Mouse (Mus musculus): ENCODE measurements around the gene Farp1.

Gene Farp1

DNA sequence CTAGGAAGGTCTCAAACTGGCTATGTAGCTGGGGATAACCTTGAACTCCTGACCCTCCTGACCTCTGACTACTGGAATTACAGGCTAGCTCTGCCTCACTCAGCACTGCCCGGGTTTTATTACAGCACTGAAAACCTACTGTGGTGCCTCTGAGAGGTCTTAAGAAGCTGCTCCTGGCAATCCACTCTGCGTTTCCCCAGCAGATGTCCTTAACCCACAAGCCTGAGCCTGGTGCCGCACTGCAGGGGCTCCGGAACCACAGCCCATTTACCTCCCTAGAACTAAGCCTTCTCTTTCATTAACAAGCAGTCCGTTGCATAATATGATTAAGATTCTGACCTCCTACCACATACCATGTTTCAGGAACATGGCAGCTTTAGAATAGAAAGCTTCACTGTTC, 281.1 kb downstream of the Farp1 start:
- no peak for DNase-seq (ENCODE audit: low spot score)

DNA sequence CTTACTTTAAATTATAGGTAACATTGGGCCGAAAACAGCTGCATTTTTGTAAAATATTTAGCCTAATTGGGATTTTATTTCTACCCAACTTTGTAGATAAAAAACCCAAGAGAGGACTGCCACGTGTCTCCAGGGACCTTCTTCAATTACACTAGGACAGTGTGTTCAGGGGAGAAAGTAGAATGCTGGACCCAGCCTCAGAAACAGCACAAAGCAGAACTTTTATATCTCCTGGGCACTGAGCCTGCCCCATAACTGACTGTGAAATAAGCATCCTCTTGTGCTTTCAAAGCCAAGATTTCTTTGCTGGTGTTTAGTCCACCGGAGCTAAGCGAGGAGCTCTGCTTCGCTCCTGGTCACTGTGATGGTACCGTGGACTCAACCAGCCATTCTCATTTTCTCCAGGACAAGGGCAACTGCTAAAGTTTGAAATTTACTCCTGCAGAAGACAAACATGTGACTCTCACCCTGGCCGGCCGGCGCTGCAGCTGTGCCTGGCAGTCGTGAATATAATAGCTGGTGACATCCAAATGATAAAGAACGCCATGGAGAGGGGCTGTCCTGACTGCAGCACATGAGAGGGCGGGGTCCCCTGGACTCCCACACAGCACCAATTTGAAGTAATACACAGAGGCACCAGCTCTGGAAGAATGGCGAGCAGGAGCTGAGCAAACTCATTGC, 281.8 kb downstream of the Farp1 start:
- no peak for DNase-seq (ENCODE audit: low spot score)

DNA sequence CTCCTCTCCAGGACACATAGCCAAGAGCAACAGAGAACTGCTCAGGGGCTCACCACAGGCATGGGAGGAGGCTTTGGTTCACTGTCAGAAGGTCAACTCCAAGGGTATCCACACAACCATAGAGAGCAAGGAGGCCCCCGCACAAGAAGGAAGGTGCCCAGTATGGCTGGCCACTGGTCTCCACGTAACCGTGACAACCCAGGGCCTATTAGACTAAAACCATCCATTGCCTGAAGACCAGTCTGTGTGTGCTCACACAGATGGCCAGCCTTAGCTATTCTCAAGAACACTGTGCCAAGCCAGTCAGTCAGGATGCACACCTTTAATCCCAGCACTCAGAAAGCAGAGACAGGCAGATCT, 282.3 kb downstream of the Farp1 start:
- no peak for DNase-seq (ENCODE audit: low spot score)

DNA sequence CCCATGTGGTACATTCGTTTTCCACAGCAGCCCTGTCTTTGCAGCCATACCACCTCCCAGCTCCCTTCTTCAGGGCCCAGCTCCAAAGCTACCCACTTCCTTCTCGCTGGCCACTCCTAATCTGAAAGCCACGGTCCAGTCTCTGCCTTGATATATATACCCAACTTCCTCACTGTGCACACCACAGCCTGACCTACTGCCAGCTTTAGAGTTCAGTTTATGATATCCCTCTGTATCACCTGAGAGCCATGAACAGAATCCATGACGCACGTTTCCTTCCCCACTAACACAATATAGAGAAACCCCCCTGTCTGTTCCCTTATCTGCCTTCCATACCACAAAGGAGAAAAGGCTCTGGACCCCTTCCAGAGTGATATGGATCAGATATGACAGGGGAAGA, 283.4 kb downstream of the Farp1 start:
- DNase-seq (ENCODE audit: low spot score): no peak

DNA sequence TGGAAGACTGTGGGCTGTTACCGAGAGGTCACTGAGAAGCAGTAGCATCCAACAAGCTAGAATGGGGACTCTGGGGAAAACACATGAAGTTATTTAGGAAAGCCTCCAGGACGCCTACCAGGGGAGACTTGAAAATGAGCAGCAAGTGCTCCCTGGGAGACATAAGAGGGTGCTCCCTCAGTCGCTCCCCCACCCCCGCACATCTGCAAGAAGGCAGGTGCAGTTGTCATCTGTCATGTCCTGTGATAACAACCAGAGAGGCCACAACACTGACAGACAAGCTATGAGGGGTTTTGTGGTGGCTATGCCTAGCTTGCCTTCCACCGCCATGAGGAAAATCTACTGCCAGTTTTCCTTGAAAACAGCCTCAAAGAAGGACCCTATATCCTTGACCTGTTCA, 287.1 kb downstream of the Farp1 start:
- no peak for DNase-seq (ENCODE audit: low spot score)

DNA sequence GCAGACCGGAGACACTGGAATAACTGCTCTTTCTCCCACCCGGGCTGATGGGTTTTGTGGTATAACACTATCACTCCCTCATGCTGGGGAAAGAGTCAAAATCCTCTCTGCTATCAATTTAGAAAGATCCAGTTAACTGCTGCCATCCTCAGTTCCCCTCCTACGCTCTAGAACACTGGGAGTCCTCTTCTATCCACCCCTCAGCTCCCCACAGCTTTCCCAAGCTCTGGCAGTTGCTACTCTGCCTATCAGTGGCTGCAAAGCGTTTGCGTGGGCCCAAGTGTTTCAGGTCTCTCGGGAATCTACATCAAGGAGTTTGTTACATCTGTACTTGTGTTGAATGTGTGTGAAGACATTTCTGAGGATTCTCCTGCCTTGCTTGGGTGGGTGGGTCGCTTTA, 287.6 kb downstream of the Farp1 start:
- DNase-seq (ENCODE audit: low spot score): no peak

DNA sequence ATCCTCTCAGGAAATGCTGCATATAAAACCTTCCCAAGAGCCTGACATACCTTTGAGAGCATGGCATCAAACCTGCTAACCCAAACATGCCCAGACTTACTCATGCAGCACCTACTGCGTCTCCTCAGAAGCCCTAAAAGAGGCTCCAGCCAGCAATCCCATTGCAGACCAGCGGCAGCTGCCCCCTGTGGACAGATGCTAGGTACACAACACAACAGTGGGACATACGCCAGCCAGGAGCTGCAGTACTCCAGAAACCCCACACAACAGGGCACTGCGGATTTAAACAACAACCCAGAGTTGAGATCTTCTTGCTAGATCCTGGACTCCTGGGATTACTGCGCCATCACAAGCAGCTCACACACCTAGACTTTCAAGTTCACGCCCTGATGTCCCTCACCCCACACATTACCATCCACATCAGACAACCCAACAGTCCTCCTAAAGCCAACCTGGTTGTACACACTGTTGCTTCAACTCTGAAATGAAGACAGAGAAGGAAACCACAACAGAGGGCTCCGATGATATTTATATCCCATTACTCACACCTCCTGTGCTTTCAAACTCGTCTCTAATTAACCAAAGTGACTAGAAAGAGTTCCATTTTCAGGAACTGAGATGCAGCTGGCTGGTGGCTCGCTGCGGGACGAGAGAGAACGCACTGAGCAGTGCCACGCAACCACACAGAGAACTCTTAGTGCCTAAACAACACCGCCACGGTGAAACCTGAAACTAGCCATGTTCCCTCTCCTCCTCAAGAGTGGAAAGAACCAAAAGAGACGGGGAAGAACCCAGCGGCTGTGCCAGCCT, 289.7 kb downstream of the Farp1 start:
- DNase-seq (ENCODE audit: low spot score): no peak

DNA sequence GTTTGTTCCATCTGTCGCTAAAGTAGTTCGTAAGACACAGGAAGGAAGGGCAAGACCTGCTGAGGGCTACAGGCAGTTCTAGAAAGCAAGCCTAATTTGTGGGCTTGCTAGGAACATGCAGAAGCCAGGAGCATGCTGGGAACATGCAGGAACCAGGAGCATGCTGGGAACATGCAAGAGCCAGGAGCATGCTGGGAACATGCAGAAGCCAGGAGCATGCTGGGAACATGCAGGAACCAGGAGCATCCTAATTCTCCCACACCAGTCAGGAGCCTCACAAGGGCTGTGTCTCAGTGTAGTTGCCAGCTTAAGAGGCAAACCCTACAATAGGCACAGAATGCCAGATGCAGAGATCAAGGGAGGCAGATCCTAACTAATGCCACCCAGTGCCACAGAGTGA, 291.4 kb downstream of the Farp1 start:
- DNase-seq (ENCODE audit: low spot score): no peak

DNA sequence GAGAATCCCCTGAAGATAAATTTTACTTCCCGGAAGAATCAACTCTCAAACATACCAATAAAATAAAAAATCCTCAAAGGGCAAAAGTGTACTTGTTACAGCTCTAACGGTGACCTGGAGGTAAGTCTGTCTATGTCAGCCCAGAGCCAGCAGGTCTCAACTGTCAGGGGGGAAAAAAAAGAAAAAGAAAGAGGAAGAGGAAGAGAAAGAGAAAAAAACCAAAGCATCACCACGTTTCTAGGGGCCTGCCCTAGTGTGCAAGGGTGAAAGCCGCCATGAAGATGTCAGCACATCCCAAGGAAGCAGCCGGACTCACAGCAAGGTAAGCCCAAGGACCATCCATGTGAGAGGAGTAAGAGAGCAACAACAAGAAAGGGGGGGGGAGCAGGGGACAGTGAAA, 293.9 kb downstream of the Farp1 start:
- DNase-seq (ENCODE audit: low spot score): no peak

DNA sequence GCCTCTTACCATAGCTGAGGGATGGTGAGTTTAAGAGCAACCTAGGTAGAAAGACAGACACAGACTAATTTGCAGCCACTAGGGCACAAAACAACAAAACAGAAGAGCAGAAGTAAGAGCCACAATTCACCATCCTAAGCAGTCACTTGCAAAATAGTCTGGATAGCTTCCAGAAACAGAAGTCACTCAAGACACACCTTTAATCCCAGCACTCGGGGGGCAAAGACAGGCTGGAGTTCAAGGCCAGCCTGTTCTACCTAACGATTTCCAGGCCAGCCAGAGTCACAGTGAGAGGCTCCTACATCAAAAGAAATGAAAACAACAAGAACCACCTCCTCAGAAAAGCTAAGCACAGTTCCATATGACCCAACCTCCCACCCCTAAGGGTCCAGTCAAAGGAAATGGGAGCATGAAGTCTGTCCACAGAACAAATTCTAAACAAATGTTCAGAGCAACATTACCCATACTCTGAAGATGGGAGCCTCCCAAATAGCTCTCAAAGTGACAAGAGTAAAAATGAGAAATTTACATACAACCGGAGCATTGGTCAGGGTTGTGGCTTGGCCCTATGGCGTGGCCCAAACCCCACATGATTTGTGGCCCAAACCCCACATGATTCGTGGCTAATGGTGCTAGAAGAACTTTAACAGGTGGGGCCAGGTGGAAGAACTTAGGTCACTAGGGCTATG, 294.5 kb downstream of the Farp1 start:
- no peak for DNase-seq (ENCODE audit: low spot score)

DNA sequence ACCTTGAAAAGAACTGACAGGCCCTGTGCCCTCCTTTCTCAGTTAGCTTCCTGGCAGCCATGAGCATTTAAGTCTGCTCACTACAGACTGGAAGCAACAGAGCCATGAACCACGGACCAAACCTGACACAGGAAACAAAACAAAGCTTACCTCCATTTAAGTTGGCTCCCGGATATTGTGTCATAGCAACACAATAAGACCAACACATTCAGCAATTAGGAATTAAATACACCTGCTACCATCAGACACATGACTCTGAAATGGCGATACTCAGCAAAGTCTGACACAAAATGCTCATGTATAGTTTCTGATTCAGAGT, 295.0 kb downstream of the Farp1 start:
- no peak for DNase-seq (ENCODE audit: low spot score)
